Mouse (Mus musculus) megakaryocyte progenitor cell, adult 5-6 weeks (primary cell): ENCODE data around the gene Col25a1. TPM values are rescaled to one million over a fixed set of nuclear protein-coding genes. Genes with fewer than 3 reads are reported as not detected.
A peak's percentile ranks its signal among the peaks of the same experiment; 100 is the strongest.

Source experiments
- ATAC-seq: replicated peaks from 2 replicates; pipeline ENCODE4 v1.8.0; 2016; ENCODE audit warnings: mild to moderate bottlenecking, moderate TSS enrichment, inconsistent platforms; ENCODE audit not compliant: poor library complexity
- total RNA-seq, 2 experiments: library from RNA; stranded (forward) in 1 of 2; stranded (reverse) in 1 of 2; fragments of 157-497, 149-512 nt in 1 of 2; fragments of 200-1000 nt in 1 of 2; gene quantifications; 2 replicates each; pipeline versions ENCODE4 v1.2.3 to v1.2.4; 2015 to 2017

Gene Col25a1
- total RNA-seq, 2 experiments from 2014 or later = 0.10 TPM; not detected in 1

- no peak for ATAC-seq
These were observed 178.0 kb downstream of the Col25a1 start for GRCm38 (mm10) chr3:130309277-130309676.

GRCm38 (mm10) chr3:130310694-130311305, 179.5 kb downstream of the Col25a1 start:
- ATAC-seq = no peak

GRCm38 (mm10) chr3:130313246-130313645, 181.9 kb downstream of the Col25a1 start:
- no peak for ATAC-seq

- no peak for ATAC-seq
These were observed 196.0 kb downstream of the Col25a1 start for GRCm38 (mm10) chr3:130327039-130328015.

- ATAC-seq = no peak
These were observed 197.6 kb downstream of the Col25a1 start for GRCm38 (mm10) chr3:130328909-130329308.

- no peak for ATAC-seq
These were observed 198.7 kb downstream of the Col25a1 start for GRCm38 (mm10) chr3:130329833-130330555.

- no peak for ATAC-seq
These were observed 199.3 kb downstream of the Col25a1 start for GRCm38 (mm10) chr3:130330556-130330950.

- no peak for ATAC-seq
These were observed 201.1 kb downstream of the Col25a1 start for GRCm38 (mm10) chr3:130332347-130332913.

GRCm38 (mm10) chr3:130337857-130338256, 206.6 kb downstream of the Col25a1 start:
- ATAC-seq = no peak

GRCm38 (mm10) chr3:130338371-130338770, 207.1 kb downstream of the Col25a1 start:
- ATAC-seq = no peak

GRCm38 (mm10) chr3:130350161-130350560, 218.9 kb downstream of the Col25a1 start:
- ATAC-seq = no peak

GRCm38 (mm10) chr3:130354399-130355039, 223.2 kb downstream of the Col25a1 start:
- ATAC-seq = no peak

GRCm38 (mm10) chr3:130356575-130357173, 225.4 kb downstream of the Col25a1 start:
- no peak for ATAC-seq

- peak; percentile 77 for ATAC-seq
These were observed 229.5 kb downstream of the Col25a1 start for GRCm38 (mm10) chr3:130360813-130361212.

- ATAC-seq = no peak
These were observed 230.6 kb downstream of the Col25a1 start for GRCm38 (mm10) chr3:130361922-130362321.

GRCm38 (mm10) chr3:130362797-130363367, 231.6 kb downstream of the Col25a1 start:
- no peak for ATAC-seq

- ATAC-seq = peak; percentile 96
These were observed 235.8 kb downstream of the Col25a1 start for GRCm38 (mm10) chr3:130366917-130367610.

GRCm38 (mm10) chr3:130368352-130368751, 237.1 kb downstream of the Col25a1 start:
- ATAC-seq = no peak

GRCm38 (mm10) chr3:130369113-130369512, 237.8 kb downstream of the Col25a1 start:
- peak; percentile 35 for ATAC-seq
